Mouse (Mus musculus) gastrocnemius, adult 2 months (tissue): ENCODE measurements around the gene Mpv17l2. TPM values are rescaled to one million over a fixed set of nuclear protein-coding genes. Genes with fewer than 3 reads are reported as not detected.

Experiments used
- DNase-seq: peaks from one replicate; pipeline ENCODE4 v3.0.0; 2022
- H3K27ac ChIP-seq: fragments of 200-600 bp; 2 replicates; pipeline ENCODE4 v1.8.1; 2022; ENCODE audit warnings: mild to moderate bottlenecking
- H3K4me3 ChIP-seq: fragments of 200-600 bp; 2 replicates; pipeline ENCODE4 v1.8.1; 2022; ENCODE audit warnings: mild to moderate bottlenecking, moderate library complexity
- CTCF ChIP-seq: fragments of 200-600 bp; IDR thresholded peaks from 2 replicates; pipeline ENCODE4 v1.8.1; 2022; ENCODE audit warnings: antibody characterized with exemption, mild to moderate bottlenecking, moderate library complexity
- intact Hi-C: fragments of 180-260 bp; cut with DNase I; formaldehyde crosslinking; loops from one replicate; pipeline ENCODE4 v1.15.1; 2025
- total RNA-seq, 2 experiments: library from RNA; stranded (reverse); gene quantifications; 2 replicates each; pipeline ENCODE4 v1.2.3; 2021

The Mpv17l2 gene
- total RNA-seq, 2 experiments from 2014 or later: 21.0 to 22.8 TPM

DNA sequence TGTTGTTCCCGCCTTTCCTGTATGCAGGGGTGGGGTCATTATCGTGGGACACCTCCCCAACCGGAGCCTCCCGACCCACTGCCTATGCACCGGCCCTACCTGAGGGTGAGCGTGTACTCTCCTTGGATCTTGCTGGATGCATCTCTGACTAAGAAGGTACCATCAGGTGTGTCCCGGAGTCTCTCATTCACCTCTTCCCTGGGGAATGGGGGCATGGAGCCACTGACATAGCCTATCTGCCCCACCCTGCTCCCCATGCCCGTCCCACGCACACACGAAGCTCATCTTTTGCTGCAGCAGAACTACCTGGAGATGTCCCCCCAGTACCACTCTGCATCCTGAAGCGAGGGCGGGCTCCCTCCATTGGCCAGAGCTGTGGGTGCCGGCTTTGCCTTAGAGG is 10.0 kb upstream of the Mpv17l2 start:
- intact Hi-C loops: no loop called here
- TF ChIP-seq CTCF: no peak
- Histone ChIP-seq H3K27ac (no peak overlapping the region), H3K4me3 (no peak overlapping the region)
- DNase-seq: no peak

DNA sequence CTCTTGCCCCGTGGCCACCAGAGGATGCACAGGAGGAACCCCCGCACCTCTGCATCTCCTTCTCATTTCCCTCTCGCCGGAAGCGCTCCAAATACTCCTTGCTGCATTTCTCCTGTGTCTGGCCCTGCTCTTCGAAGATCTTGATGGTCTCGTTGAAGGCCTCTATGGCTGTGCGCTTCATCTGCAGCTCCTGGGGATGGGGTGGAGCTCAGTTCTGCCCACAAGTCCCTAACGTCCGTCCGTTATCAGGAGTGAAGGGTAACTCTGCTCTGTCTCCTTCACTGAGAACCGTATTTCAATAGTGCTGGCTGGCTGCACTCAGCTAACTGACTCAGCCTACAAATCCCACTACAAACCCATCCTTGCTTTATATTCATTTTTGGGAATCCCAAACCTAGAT is 9.1 kb upstream of the Mpv17l2 start:
- TF ChIP-seq CTCF: no peak
- no peak overlapping the region for H3K27ac ChIP-seq
- intact Hi-C loops: loop anchor here (1.0 to 5.0 kb wide), 2 partner anchors 50 to 72 kb away; no protein-coding TSS in a partner anchor
- no peak for DNase-seq
- H3K4me3 ChIP-seq: no peak overlapping the region

DNA sequence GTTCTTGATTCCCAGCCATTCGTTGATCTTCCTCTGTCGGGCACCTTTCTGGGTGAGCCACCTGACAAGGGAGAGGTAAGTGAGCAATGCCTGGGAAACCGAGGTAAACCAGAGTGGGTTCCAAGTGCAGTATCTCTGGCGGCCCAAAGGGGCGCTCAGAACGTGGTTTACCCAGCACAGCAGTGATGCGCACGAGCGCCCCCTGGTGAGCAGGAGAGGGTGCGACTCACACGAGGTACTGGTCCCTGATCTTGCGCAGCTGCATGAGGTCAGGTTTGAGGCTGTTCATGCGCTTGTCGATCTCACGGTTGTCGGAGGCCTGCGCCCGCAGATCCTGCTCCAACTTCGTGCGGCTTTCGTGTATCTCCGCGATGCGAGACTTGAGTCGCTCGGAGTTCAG is 8.6 kb upstream of the Mpv17l2 start:
- Histone ChIP-seq H3K27ac (peak overlapping the region; percentile 35; the same call in 1 of the 2 replicates), H3K4me3 (no peak overlapping the region)
- no peak; the same call in 1 of the 2 replicates for TF ChIP-seq CTCF
- intact Hi-C loops: loop anchor here (1.0 to 5.0 kb wide), 2 partner anchors 49 to 73 kb away; no protein-coding TSS in a partner anchor
- DNase-seq: peak; percentile 96

DNA sequence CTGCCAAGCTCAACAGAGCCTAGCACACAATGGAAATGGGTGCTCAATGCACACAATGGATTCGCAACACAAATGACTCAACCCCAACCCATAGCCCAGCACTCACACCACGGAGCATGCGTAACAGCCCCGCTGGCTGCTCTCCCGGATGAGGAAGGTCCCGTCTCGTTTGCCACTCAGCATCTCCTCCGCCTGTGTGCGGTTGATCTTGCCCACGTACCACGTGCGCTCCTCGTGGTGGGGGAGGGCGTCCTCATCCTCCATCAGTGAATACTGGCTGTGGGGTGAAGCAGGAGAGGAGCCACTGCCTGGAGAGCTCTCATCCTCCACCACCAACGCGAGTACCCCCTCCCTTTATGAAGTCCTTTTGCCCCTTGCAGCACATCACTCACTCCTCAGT is 8.2 kb upstream of the Mpv17l2 start:
- TF ChIP-seq CTCF: no peak
- H3K27ac ChIP-seq: peak overlapping the region; percentile 35; the same call in 1 of the 2 replicates
- DNase-seq: peak; percentile 42
- intact Hi-C loops: loop anchor here (1.0 to 5.0 kb wide), 2 partner anchors 49 to 73 kb away; no protein-coding TSS in a partner anchor
- no peak overlapping the region for H3K4me3 ChIP-seq

DNA sequence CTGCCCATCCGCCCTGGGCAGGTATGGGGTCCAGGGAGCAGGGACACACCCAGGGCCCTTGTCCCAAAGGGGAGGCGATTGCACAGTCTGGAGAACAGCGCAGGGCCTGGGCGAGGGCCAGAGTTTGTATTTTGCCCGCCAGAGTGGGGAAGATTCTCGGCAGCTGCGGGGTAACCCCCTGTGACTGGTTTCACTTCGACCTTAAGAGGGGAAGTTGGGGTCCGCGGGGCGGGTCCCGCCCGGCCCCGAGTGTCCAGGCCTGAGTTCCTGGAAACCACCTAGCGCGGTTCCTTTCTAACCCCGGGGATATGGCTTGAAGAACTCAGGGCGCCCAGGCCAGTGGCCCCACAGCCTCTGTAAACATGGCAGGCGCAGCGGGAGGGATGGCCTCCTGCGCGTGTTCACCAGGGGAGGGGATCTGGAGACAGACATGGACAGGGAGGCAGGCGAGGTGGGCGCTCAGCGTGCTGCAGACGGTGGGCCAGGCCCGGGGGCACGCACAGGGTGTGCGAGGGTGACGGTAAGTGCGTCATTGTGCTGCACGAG is 7.6 kb upstream of the Mpv17l2 start:
- intact Hi-C loops: loop anchor here (5.0 kb wide), 1 partner anchor 74 kb away; no protein-coding TSS in a partner anchor
- Histone ChIP-seq H3K27ac (no peak overlapping the region), H3K4me3 (no peak overlapping the region)
- no peak for TF ChIP-seq CTCF
- peak; percentile 47 for DNase-seq

DNA sequence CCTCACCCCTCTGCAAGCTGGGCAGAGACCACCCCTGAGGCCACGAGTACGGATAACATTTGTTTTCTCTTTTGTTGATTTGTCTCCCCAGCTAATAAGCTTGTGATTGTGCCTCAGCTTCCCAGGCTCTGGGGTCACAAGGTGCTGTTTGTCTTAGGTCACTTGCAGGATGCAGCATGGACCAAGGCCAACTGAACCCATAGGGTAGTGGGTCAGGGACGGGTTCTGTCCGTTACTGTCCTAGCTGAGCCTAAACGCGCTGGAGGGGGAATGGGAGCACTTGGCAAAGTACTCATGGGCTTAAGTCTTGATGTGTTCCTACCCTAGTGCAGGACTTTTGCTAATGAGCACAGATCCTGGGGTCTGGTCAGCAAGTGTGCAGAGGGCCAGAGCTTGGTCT is 6.8 kb upstream of the Mpv17l2 start:
- no peak for DNase-seq
- peak overlapping the region; percentile 84 for H3K27ac ChIP-seq
- H3K4me3 ChIP-seq: no peak overlapping the region
- intact Hi-C loops: loop anchor here (5.0 kb wide), 1 partner anchor 75 kb away; no protein-coding TSS in a partner anchor
- TF ChIP-seq CTCF: no peak

DNA sequence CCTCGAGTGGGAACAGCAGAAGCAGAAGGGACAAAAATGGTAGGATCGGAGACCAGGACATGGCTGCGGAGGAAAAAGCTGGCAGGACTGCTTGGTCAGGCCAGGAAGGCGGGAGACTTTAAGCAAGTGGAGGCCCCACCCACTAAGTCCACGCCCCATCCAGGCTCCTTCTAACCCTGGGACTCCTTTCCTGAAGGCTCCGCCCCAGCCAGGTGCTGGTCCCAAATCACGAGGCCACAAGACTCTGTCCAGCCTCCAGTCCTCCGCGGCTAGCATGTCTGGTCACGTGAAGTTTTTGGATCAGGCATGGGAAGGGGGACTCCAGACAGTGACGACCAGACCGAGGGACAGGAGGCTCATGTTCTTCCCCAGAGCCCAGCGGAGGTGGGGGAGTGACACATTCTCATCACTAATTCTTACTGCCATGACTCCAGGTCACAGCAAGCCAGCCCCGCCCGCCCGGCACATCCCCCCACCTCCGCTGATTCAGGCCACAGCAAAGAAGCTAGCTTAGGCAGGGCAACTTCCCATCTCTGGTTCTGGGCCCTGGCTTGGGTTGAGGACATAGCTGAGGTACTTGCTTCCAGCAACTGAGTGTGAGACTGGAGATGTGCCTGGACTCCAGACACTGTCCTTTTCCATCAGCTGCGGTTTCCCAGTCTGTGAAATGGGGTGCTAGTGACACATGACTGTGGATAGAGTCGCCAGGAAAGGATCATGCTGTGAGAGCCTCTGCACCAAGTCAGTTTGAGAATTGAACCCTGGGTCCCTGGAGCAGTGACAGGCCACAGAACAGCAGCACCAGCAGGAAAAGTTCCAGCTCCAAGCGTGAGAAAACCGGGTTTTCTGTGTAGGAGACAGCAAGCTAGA is 6.1 kb upstream of the Mpv17l2 start:
- intact Hi-C loops: loop anchor here (5.0 kb wide), 1 partner anchor 75 kb away; no protein-coding TSS in a partner anchor
- H3K27ac ChIP-seq: peak overlapping the region; percentile 84

DNA sequence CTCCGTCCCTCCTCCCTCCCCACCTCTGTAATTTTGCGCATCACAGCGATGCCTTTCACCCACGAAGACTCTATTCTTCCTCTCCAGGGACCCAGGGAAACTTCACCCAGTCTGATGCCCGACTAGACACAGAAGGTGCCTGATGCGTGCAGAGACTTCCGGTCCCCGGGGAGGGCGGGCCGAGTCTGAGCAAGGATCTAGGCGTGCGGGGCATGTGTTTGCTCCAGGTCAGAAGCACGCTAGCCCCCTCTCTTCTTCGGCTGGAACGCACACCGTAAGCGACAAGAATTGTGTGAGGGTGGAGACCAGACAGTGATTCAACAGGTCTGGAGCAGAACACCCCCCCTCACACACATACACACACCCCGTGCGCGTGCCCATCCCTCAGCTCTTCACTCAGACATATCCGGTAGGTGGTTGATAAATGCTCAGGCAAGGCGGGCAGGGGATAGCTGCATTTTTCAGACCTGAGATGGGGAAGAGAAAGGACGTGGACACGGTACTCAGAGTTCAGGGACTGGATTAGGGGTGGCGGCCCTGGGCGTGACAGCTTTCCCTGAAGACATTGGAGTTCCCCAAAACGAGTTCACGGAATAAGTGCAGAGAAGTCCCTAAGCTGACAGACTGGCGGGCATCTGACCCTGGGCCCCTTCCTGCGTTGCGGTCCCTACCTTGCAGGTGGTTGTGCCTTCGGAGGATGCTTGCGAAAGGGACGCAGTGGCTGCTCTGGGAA is 5.3 kb upstream of the Mpv17l2 start:
- peak; percentile 70 for DNase-seq
- H3K27ac ChIP-seq: peak overlapping the region; percentile 84
- intact Hi-C loops: loop anchor here (5.0 kb wide), 1 partner anchor 76 kb away; no protein-coding TSS in a partner anchor
- TF ChIP-seq CTCF: no peak
- H3K4me3 ChIP-seq: peak overlapping the region; percentile 65

More for the DNA sequence above, 6.1 kb upstream of the Mpv17l2 start:
- peak overlapping the region; percentile 65 for H3K4me3 ChIP-seq
- no peak for TF ChIP-seq CTCF
- peak; percentile 82 for DNase-seq

DNA sequence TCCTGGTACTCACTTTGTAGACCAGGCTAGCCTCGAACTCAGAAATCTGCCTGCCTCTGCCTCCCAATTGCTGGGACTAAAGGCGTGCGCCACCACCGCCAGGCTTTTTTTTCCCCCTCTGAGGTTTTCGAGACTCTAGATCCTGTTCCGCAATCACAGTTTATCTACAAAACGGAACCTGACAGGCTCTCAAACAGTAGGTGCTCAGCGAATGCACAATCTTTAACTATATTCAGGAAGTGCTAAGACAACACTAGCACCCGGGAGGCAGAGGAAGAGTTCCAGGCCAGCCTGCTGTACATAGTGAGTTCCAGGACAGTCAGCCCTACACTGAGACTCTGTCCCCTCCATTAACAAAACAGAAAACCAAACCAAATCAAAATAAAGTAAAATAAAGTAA is 4.6 kb upstream of the Mpv17l2 start:
- intact Hi-C loops: loop anchor here (5.0 kb wide), 1 partner anchor 77 kb away; no protein-coding TSS in a partner anchor
- peak overlapping the region; percentile 84; the same call in 1 of the 2 replicates for H3K27ac ChIP-seq
- no peak for DNase-seq
- TF ChIP-seq CTCF: no peak
- peak overlapping the region; percentile 65 for H3K4me3 ChIP-seq

DNA sequence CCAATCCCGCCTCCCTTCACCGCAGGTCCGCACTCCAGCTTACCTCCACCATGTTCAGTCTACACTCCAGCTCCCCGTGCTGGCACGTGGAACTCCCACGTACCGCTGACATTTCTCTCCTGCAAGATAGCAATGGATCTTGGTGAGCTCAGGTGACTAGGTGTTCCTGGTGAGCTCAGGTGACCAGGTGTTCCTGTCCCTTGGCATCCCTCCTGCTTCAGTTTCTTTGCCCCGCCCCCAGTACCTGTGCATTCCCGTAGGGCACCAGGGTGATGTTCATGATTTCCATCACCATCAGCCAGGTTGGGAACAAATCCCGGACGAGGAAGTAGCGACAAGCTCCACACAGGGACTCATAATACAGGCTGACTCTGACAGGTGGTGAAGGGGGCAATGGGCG is 3.9 kb upstream of the Mpv17l2 start:
- H3K27ac ChIP-seq: no peak overlapping the region
- no peak for DNase-seq
- intact Hi-C loops: loop anchor here (5.0 kb wide), 1 partner anchor 78 kb away; no protein-coding TSS in a partner anchor
- H3K4me3 ChIP-seq: no peak overlapping the region; the same call in 1 of the 2 replicates
- no peak for TF ChIP-seq CTCF

DNA sequence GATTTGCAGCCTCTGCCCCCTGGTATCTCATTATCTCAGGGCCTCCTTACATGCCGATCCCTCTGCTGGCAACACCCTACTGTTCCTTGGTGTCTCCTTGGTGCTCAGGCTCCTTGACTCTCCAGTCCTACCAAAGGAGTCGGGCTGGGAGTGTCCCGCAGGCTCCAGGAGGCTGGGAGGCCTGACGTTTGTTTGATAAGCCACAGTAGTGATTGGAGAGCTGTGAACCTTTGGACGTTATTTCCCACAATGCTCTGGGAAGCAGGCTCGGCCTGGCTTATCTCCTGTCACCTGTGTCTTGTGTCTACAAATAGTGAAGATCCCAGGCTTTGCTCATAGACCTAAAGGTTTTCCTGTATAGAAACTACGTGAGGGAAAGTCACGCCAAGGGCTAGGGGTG is 3.3 kb upstream of the Mpv17l2 start:
- intact Hi-C loops: no loop called here
- TF ChIP-seq CTCF: no peak
- Histone ChIP-seq H3K4me3 (no peak overlapping the region), H3K27ac (no peak overlapping the region)
- no peak for DNase-seq

DNA sequence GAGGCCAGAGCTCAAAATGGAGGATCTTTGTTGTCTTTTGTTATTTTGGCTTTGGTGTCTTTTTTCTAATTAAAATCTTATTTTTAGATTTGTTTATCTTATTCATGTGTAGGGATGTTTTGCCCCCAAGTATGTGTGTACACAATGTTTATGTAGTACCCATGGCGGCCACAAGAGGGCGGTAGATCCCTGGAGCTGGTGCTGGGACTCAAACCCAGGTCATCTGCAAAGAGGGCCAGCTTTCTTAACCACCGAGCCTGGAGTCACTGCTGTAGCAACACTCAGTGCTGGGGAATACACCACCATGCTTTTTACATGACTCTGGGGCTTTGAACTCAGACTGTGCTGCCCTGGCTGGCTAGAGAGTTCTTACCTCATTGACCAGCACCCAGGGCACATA is 2.6 kb upstream of the Mpv17l2 start:
- peak; percentile 71 for DNase-seq
- no peak overlapping the region for H3K4me3 ChIP-seq
- intact Hi-C loops: no loop called here
- no peak overlapping the region for H3K27ac ChIP-seq
- peak; percentile 84 for TF ChIP-seq CTCF
